In genomic region chr19:17650831-17651502, GRCm38 (mm10) we compare ENCODE assay signal across 10 mouse cellular contexts.
DNase-seq lines count a peak whose midpoint lies in the region; ATAC-seq and TF ChIP-seq lines count a peak whose summit lies in the region.
"Had no signal": no experiment of that assay in that cellular context is flagged by ENCODE, and none has a peak within 500 bp of the region (broad histone marks: within the 10 kb centered on the region; RNA-seq: fewer than 3 reads in every experiment).

No protein-coding gene starts in this region.

- peak; percentile 89; the same call in 1 of the 2 replicates for ATAC-seq in lung, embryonic 14.5 days (ENCODE audit: insufficient read depth)
- no peak for ATAC-seq in embryonic facial prominence, embryonic 13.5 days (ENCODE audit: insufficient number of reproducible peaks, insufficient read depth, low FRiP score, low TSS enrichment, low read depth)
- ATAC-seq in kidney, embryonic 15.5 days (replicated peaks; ENCODE audit: low FRiP score): peak; percentile 95
- peak; percentile 86 for ATAC-seq in neural tube, embryonic 13.5 days (ENCODE audit: low read depth)
- no peak for ATAC-seq in liver, embryonic 12.5 days

- no peak overlapping the region for H3K9ac ChIP-seq in lung, embryonic 14.5 days
- H3K9ac ChIP-seq in embryonic facial prominence, embryonic 13.5 days: no peak overlapping the region
- no peak overlapping the region for H3K9ac ChIP-seq in kidney, embryonic 15.5 days
- H3K9ac ChIP-seq in neural tube, embryonic 13.5 days: no peak overlapping the region
- no peak overlapping the region for H3K9ac ChIP-seq in liver, embryonic 12.5 days

- no peak overlapping the region for H3K27ac ChIP-seq in lung, embryonic 14.5 days (ENCODE audit: low read depth)
- H3K27ac ChIP-seq in embryonic facial prominence, embryonic 13.5 days: 0 out of 2 replicates have a peak overlapping the region, but pooled peaks have one; percentile 22
- 0 out of 2 replicates have a peak overlapping the region, but pooled peaks have one; percentile 45 for H3K27ac ChIP-seq in kidney, embryonic 15.5 days
- H3K27ac ChIP-seq in neural tube, embryonic 13.5 days (replicated peaks): peak overlapping the region; percentile 39; the same call in 1 of the 2 replicates
- H3K27ac ChIP-seq in liver, embryonic 12.5 days: no peak overlapping the region
- H3K27ac ChIP-seq: macrophage had no signal

- H3K27me3 ChIP-seq in lung, embryonic 14.5 days (ENCODE audit: insufficient read depth, low read length): no peaks in the 10 kb centered on the region
- H3K27me3 ChIP-seq in embryonic facial prominence, embryonic 13.5 days: no peaks in the 10 kb centered on the region
- H3K27me3 ChIP-seq in kidney, embryonic 15.5 days: no peaks in the 10 kb centered on the region
- peaks cover 7% of the 10 kb centered on the region for H3K27me3 ChIP-seq in neural tube, embryonic 13.5 days
- no peaks in the 10 kb centered on the region for H3K27me3 ChIP-seq in liver, embryonic 12.5 days (replicated peaks)
- H3K27me3 ChIP-seq: CH12.LX had no signal

- DNase-seq in lung, embryonic 14.5 days: peak; percentile 64
- DNase-seq in lung, postnatal 25 days (ENCODE audit: low spot score): no peak
- DNase-seq in cerebellum, adult 9-11 months: no peak
- no peak for DNase-seq in left cerebral cortex, postnatal 36 days (ENCODE audit: low spot score in 2 of 2)

- no peak overlapping the region for H3K4me3 ChIP-seq in lung, embryonic 14.5 days (ENCODE audit: low read depth, low read length)
- no peak overlapping the region for H3K4me3 ChIP-seq in embryonic facial prominence, embryonic 13.5 days
- H3K4me3 ChIP-seq in kidney, embryonic 15.5 days (replicated peaks): no peak overlapping the region
- H3K4me3 ChIP-seq in neural tube, embryonic 13.5 days: no peak overlapping the region
- H3K4me3 ChIP-seq in liver, embryonic 12.5 days: no peak overlapping the region

- peaks cover 6% of the 10 kb centered on the region; the same call in 1 of the 2 replicates for H3K4me1 ChIP-seq in lung, embryonic 14.5 days (ENCODE audit: insufficient read depth)
- peaks cover 27% of the 10 kb centered on the region for H3K4me1 ChIP-seq in embryonic facial prominence, embryonic 13.5 days
- H3K4me1 ChIP-seq in kidney, embryonic 15.5 days: peaks cover 20% of the 10 kb centered on the region
- peaks cover 20% of the 10 kb centered on the region for H3K4me1 ChIP-seq in neural tube, embryonic 13.5 days (replicated peaks)
- no peaks in the 10 kb centered on the region for H3K4me1 ChIP-seq in liver, embryonic 12.5 days

- intact Hi-C loops in left cerebral cortex, postnatal 36 days (cut with DNase I): no loop called here

- WGBS in lung, embryonic 14.5 days: 34% methylated on average over 5 of the region's 5 CpGs
- 49% methylated on average over 5 of the region's 5 CpGs for WGBS in embryonic facial prominence, embryonic 13.5 days
- WGBS in kidney, embryonic 15.5 days: 10% methylated on average over 5 of the region's 5 CpGs
- 5% methylated on average over 5 of the region's 5 CpGs for whole genome bisulfite sequencing in neural tube, embryonic 13.5 days
- WGBS in liver, embryonic 12.5 days (ENCODE audit: insufficient replicate concordance): 41% methylated on average over 5 of the region's 5 CpGs

- H3K9me3 ChIP-seq in lung, embryonic 14.5 days (ENCODE audit: low read depth, low read length): no peaks in the 10 kb centered on the region
- no peaks in the 10 kb centered on the region for H3K9me3 ChIP-seq in embryonic facial prominence, embryonic 13.5 days
- no peaks in the 10 kb centered on the region for H3K9me3 ChIP-seq in kidney, embryonic 15.5 days (replicated peaks)
- H3K9me3 ChIP-seq in neural tube, embryonic 13.5 days: no peaks in the 10 kb centered on the region
- H3K9me3 ChIP-seq in liver, embryonic 12.5 days (replicated peaks): no peaks in the 10 kb centered on the region

- TF ChIP-seq CTCF in lung, embryonic 14.5 days (IDR thresholded peaks at IDR 0.05; ENCODE audit: low read depth): no peak

- no peak overlapping the region for H3K4me2 ChIP-seq in lung, embryonic 14.5 days
- H3K4me2 ChIP-seq in embryonic facial prominence, embryonic 13.5 days: no peak overlapping the region
- no peak overlapping the region for H3K4me2 ChIP-seq in kidney, embryonic 15.5 days
- H3K4me2 ChIP-seq in neural tube, embryonic 13.5 days: no peak overlapping the region
- no peak overlapping the region for H3K4me2 ChIP-seq in liver, embryonic 12.5 days

- peaks cover 3% of the 10 kb centered on the region; the same call in 1 of the 2 replicates for H3K36me3 ChIP-seq in lung, embryonic 14.5 days (ENCODE audit: insufficient read depth)
- H3K36me3 ChIP-seq in embryonic facial prominence, embryonic 13.5 days: peaks cover 8% of the 10 kb centered on the region; the same call in 1 of the 2 replicates
- H3K36me3 ChIP-seq in kidney, embryonic 15.5 days: peaks cover 4% of the 10 kb centered on the region; the same call in 1 of the 2 replicates
- no peaks in the 10 kb centered on the region for H3K36me3 ChIP-seq in neural tube, embryonic 13.5 days
- no peaks in the 10 kb centered on the region for H3K36me3 ChIP-seq in liver, embryonic 12.5 days

Comparison
In these comparisons a context has a peak if more than half of its experiments do, and no peak if none do; other contexts are left out.
1. ATAC-seq: peak in lung, embryonic 14.5 days (single experiment), kidney, embryonic 15.5 days (single experiment) and neural tube, embryonic 13.5 days (single experiment); none in embryonic facial prominence, embryonic 13.5 days (single experiment) and liver, embryonic 12.5 days (single experiment).
2. H3K27ac ChIP-seq: peak in embryonic facial prominence, embryonic 13.5 days (single experiment), kidney, embryonic 15.5 days (single experiment) and neural tube, embryonic 13.5 days (single experiment); none in lung, embryonic 14.5 days (single experiment) and liver, embryonic 12.5 days (single experiment).